Mouse (Mus musculus): ENCODE data around the gene Cbx2.
A peak's percentile ranks its signal among the peaks of the same experiment; 100 is the strongest.

Cbx2 gene

GRCm38 (mm10) chr11:119043273-119043540 lies 20.4 kb downstream of the Cbx2 start:
- DNase-seq, result no peak

GRCm38 (mm10) chr11:119043761-119044550 lies 21.2 kb downstream of the Cbx2 start:
- DNase-seq, result peak; percentile 58 to 61

GRCm38 (mm10) chr11:119044551-119045337 lies 22.0 kb downstream of the Cbx2 start:
- DNase-seq, result peak; percentile 50 to 51

DNA sequence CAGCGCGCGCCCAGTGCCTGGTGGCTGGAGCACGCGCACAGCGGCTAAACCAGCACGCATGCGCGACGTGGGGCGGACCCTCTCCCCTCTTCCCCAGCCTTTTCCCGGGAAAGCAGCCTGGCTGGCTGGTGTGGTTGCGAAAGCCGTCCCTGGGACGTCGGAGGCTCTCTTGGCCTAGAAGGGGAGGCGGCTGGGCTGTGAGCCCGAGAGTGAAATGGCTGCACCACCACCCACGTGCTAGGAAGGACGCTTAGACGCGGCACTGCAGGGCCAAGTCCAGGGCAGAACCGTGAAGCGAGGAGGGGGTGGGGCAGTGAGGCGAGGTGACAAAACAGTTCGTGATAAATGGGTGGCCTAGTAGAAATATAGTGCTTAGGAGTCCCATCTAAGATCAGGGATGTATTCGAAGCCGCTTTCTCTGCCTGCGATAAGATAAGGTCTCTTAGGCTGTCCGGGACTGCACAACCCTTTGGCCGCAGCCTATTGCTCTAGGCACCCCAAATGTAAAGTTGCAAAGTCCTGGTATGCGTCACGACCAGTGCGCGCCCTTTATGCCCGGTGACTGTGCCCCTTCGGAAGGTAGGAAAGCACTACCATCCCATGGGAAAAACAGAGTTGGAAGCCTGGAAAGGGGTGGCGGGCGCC lies 24.0 kb downstream of the Cbx2 start:
- peak; percentile 56 to 73 for DNase-seq

GRCm38 (mm10) chr11:119047261-119048132 lies 24.7 kb downstream of the Cbx2 start:
- peak; percentile 68 to 72 for DNase-seq

DNA sequence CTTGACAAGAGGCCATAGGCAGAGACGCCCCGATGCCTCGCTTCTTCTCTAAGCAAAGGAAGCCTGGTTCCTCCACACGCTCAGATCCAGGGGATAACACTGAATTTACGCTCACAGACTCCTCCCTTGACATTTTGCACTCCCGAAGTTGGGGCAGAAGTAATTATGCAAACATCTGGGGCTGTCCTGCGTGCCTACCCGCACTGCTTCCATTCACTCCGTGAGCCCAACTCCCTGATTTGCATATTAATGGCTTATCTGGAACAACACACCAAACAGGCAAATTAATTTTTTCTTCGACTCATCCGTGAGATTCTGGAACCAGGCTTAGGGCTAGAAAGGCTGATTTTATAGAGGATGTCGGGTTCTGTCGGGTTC lies 25.4 kb downstream of the Cbx2 start:
- no peak for DNase-seq

DNA sequence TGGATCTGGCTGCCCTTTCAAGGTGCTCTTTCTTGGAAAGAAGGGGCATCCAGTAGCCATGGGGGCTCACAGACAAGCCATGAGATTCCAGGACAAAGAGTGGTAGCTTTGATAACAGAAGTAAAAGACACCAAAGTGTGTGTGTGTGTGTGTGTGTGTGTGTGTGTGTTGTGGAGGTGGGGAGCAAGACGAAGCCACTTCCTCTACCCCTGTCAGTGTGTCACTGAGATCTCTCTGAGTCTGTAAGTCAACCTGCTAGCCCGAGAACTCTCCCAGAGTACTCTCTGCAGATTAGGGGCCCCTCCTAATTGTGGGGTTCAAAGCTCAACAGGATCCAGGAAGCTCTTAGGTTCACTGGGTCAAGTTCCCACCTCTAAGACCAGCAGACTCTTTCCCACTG lies 27.6 kb downstream of the Cbx2 start:
- DNase-seq, result no peak

- no peak for DNase-seq
These were observed 28.7 kb downstream of the Cbx2 start for GRCm38 (mm10) chr11:119051426-119051825.

- DNase-seq, result peak; percentile 77 to 78
These were observed 29.3 kb downstream of the Cbx2 start for GRCm38 (mm10) chr11:119051927-119052660.

DNA sequence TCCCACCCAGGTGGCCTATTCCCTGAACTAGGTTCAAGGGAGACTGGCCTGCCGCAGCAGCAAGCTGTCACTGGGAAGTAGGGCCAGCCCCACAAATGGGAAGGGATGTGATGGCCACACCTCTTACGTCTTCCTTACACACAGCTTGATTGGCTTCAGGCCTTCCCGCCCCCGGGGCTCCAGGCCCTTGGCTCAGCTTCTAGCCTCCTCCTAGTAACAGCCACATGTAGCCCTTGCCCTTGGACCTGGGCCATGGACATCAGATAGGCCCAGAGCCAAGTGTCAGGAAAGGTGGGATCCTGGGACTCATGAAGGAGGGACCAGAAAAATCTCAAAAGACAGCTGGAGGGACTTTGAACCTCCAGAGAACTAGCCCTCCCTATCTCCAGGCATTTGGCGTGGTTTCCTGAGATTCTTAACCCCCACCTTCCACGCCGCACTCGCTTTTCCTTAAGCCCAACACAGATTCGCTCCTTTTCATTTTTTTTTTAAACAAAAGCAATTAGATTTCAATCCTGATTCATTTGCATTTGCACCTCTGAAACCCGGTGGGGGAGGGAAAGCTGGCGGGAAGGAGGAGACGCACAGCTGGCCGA lies 30.0 kb downstream of the Cbx2 start:
- DNase-seq, result peak; percentile 73 to 76

DNA sequence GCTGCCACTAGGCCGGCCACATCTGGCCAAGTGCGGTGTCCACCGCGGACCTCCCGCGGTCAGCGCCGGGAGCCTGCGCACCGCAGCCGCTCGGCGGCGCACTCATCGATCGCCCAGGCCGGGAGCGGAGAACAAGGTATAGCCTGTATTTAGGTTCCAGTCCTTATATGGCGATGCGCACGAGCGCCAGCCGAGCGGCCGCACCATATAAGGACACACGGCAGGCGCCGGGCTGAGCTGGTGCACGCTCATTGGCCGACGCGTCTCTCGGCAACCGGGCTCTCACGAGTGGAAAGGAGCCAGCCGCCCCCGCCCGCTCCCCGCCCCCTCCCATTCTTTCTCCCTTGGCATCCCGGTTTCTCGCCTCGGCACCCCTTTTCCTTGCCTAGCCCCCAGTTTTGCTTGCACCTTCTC lies 30.5 kb downstream of the Cbx2 start:
- peak; percentile 91 to 94 for DNase-seq

- peak; percentile 85 to 87 for DNase-seq
These were observed 31.1 kb downstream of the Cbx2 start for GRCm38 (mm10) chr11:119053738-119054350.

- DNase-seq, result peak; percentile 68 to 77
These were observed 31.9 kb downstream of the Cbx2 start for GRCm38 (mm10) chr11:119054351-119055345.

- peak; percentile 49 to 55 for DNase-seq
These were observed 32.9 kb downstream of the Cbx2 start for GRCm38 (mm10) chr11:119055571-119056131.

DNA sequence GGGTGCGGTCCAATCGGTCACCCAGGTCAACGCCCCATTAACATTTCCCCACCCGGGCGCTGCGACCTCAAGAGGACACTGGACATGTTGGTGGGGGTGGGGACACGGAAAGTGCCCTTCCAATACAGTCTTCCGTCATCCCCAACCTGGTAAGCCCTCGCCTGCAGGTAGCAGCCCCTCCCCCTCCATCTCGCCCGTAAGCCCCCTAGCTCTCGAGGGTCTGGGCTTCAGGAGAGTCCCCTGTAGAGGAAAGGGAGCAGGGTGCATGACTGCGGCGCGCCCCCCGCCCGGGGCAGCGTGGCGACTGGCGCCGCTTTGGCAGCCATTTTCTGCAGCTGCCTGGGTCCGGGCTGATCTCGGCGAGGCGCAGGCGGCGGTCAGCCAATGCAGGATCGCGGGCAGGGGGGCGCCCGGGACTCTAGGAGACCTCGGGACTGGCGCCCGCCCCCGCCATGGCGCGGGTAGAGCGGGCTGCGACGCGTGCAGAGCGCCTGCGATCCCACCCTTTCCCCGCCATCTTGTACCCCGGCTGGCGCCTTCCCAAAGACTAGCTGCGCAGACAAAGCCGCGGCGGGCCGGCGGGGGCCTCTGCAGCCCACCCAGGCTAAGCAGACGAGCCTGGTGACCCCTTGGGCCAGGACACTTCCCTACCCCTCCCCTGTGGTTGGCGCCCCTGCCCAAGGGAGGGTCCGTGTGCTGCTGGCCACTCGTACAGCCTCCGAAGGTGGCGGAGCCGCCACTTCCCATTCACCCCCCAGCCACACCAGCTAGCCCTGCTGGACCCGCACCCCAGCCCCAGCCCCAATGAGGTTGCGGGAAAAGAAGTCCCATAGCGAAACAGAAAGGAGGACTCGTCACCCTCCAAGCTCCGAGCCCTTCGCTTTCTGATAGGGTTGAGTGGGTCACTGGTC lies 33.8 kb downstream of the Cbx2 start:
- DNase-seq, result peak; percentile 87 to 90

DNA sequence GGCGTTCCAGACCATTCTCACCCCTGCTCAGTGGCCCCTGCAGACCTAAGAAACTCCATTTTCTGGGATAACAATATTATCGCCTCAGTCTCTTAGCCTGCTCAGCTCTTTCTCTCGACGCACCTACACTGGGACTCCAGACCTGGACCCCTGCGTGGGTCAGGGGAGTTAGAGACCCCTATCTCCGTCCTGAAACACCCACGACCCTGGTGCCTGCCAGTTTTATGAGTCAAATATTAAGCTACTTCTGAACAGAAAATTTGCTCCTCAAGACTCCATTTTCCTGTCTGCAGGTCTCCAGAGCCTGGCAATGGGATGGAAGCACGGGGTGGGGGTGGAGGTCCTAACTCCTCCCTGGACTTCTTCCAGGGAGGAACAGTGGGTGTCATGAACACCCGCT lies 34.5 kb downstream of the Cbx2 start:
- DNase-seq, result no peak

DNA sequence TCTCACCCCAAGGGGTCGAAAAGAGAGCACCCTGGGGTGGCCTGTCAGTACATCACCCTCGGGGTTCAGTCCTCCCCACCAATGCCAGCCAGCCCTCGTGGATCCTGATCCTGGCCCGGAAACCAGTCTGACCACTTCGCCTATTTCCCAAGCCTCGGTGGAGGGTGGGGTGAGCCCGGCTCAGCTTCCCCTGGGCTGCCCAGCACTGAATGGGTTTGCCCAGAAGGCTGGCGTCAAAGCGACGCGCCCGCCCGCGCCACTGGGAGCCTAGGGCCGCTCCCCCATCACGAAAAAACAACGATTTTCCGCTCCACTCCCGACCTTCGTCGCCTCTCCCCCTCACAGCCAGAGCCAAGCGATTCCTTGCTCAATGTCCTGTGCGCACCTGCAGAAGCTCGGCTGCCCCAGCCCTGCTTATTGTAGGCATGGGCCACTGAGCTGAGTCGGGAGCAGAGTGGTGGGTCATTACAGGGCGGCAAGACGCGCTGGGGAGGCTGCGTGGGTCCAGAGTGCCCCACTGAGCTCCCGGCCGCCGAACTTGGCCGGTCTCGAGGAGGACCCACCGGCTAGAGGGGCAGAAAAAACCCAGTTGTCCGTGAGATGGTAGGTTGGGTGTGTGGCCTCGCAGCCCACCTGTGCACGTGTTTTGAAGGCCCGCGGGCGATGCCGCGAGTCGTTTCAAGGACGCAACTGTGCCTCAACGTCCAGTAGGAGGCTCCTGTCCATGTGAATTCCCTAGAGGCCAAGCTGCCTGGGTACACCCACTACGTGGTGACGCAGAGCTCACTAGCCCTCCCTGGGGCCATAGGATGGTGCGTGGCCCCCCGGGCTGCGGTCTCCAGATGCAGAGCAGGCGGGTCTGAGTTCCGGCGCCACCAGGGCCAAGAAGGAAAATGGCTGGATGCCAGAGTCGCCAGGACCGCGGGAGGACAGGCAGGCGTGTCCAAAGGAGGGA lies 35.6 kb downstream of the Cbx2 start:
- DNase-seq, result peak; percentile 61 to 72
